Mouse (Mus musculus) spleen, adult 2 months (tissue): ENCODE results near the gene Prrg4. TPM values are rescaled to one million over a fixed set of nuclear protein-coding genes. Genes with fewer than 3 reads are reported as not detected.
A peak's percentile ranks its signal among the peaks of the same experiment; 100 is the strongest.

Experiments used
- DNase-seq, 2 experiments: peaks; one replicate each; pipeline versions ENCODE4 v3.0.0 to v3.0.0-alpha.2; 2012 to 2021; ENCODE audit warnings: low spot score in 2 of 2, low read depth in 1 of 2
- H3K27ac ChIP-seq: fragments of 200-500 bp; 2 replicates; pipeline ENCODE4 v1.5.1; 2012; ENCODE audit warnings: low read length, inconsistent platforms; ENCODE audit not compliant: insufficient read depth
- H3K27me3 ChIP-seq: fragments of 200-500 bp; 2 replicates; pipeline ENCODE4 v1.6.1; 2012; ENCODE audit warnings: mild to moderate bottlenecking, moderate library complexity, low read length, inconsistent platforms; ENCODE audit not compliant: control insufficient read depth, insufficient read depth
- H3K36me3 ChIP-seq: fragments of 200-500 bp; 2 replicates; pipeline ENCODE4 v1.6.1; 2012; ENCODE audit warnings: mild to moderate bottlenecking, low read length, inconsistent platforms; ENCODE audit not compliant: control insufficient read depth, insufficient read depth
- H3K4me1 ChIP-seq: fragments of 200-500 bp; 2 replicates; pipeline ENCODE4 v1.6.1; 2011; ENCODE audit warnings: inconsistent platforms; ENCODE audit not compliant: control insufficient read depth, insufficient read depth, insufficient read length
- H3K4me3 ChIP-seq: fragments of 200-500 bp; 2 replicates; pipeline ENCODE4 v1.5.1; 2011; ENCODE audit warnings: mild to moderate bottlenecking, inconsistent platforms; ENCODE audit not compliant: insufficient read depth, insufficient read length; ENCODE audit errors: extremely low read depth
- CTCF ChIP-seq: fragments of 200-500 bp; IDR thresholded peaks from 2 replicates; pipeline ENCODE4 v1.5.1; 2011; ENCODE audit warnings: mild to moderate bottlenecking, inconsistent platforms; ENCODE audit not compliant: insufficient read depth, insufficient read length, insufficient replicate concordance; ENCODE audit errors: extremely low read depth
- POLR2A ChIP-seq: fragments of 200-500 bp; IDR thresholded peaks from 2 replicates; pipeline ENCODE4 v1.6.1; 2011; ENCODE audit warnings: low read depth, low read length, inconsistent platforms
- WGBS: fragments of 180-500 bp; shearing (Covaris S2); methylation state at CpG from one replicate; pipeline ENCODE4 v1.1.7; 2018; 5-methylcytosine and 5-hydroxymethylcytosine counted together
- polyA plus RNA-seq: library from polyadenylated mRNA; depleted of rRNA; stranded (reverse); fragments of >200 nt; gene quantifications from 2 replicates; pipeline ENCODE4 v1.2.3, GENCODE M21; 2012; rRNA removed

Prrg4 gene
- polyA plus RNA-seq, 1 experiment = 0.14 TPM

GRCm38 (mm10) chr2:104816866-104817439, 32.7 kb downstream of the Prrg4 start:
- Histone ChIP-seq H3K4me1 (no peaks in the 10 kb centered on the region; the same call in 1 of the 2 replicates), H3K36me3 (no peaks in the 10 kb centered on the region), H3K4me3 (peak overlapping the region; percentile 72), H3K27ac (peak overlapping the region; percentile 61; the same call in 1 of the 2 replicates), H3K27me3 (no peaks in the 10 kb centered on the region)
- DNase-seq = peak; percentile 49 to 78
- TF ChIP-seq CTCF (peak; percentile 64; the same call in 1 of the 2 replicates), POLR2A (no peak)
- WGBS = under 1% methylated on average over 31 of the region's 51 CpGs

- TF ChIP-seq CTCF (no peak), POLR2A (no peak)
- H3K27me3 ChIP-seq = no peaks in the 10 kb centered on the region
- DNase-seq = no peak
- peak within 1 kb of the TSS; percentile 63 for H3K27ac ChIP-seq
- no peaks in the 10 kb centered on the region for H3K36me3 ChIP-seq
- WGBS = 0% methylated on average over 35 of the region's 50 CpGs
- peak within 1 kb of the TSS; percentile 72 for H3K4me3 ChIP-seq
- no peaks in the 10 kb centered on the region; the same call in 1 of the 2 replicates for H3K4me1 ChIP-seq
Measured at GRCm38 (mm10) chr2:104816371-104816827, 33.3 kb downstream of the Prrg4 start, which contains the start of gene Qser1. TSS of gene Qser1 (minus strand) at chr2:104816760.

- TF ChIP-seq CTCF (no peak), POLR2A (no peak)
- H3K4me1 ChIP-seq = no peaks in the 10 kb centered on the region; the same call in 1 of the 2 replicates
- H3K27ac ChIP-seq = peak overlapping the region; percentile 63
- H3K27me3 ChIP-seq = no peaks in the 10 kb centered on the region
- WGBS = 1% methylated on average over 33 of the region's 33 CpGs
- H3K36me3 ChIP-seq = no peaks in the 10 kb centered on the region
- DNase-seq = peak; percentile 18
- peak overlapping the region; percentile 72 for H3K4me3 ChIP-seq
Measured at GRCm38 (mm10) chr2:104815561-104816370, 33.9 kb downstream of the Prrg4 start.

- Histone ChIP-seq H3K4me3 (no peak overlapping the region), H3K27me3 (no peaks in the 10 kb centered on the region), H3K27ac (no peak overlapping the region), H3K36me3 (no peaks in the 10 kb centered on the region), H3K4me1 (no peaks in the 10 kb centered on the region; the same call in 1 of the 2 replicates)
- WGBS = 71% methylated on average over 5 of the region's 5 CpGs
- no peak for DNase-seq
- TF ChIP-seq CTCF (no peak), POLR2A (no peak)
Measured at GRCm38 (mm10) chr2:104814181-104814951, 35.3 kb downstream of the Prrg4 start.

DNA sequence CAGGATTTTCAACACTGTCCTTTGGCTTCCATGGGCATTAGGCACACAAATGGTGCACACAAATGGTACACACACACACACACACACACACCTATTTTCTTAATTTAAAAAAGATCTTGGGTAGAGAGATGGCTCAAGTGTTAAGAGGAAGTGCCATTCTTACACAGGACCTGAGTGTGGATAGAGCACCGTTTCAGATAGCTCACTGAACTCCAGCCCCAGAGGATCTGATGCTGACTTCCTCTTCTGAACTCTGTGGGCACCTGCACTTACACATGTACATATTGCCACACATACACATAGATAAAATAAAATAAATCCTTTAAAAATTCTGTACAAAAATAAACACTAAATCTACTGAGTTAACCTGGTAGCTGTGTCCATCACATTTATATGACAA, 44.2 kb downstream of the Prrg4 start:
- H3K36me3 ChIP-seq = no peaks in the 10 kb centered on the region
- H3K27ac ChIP-seq = no peak overlapping the region
- TF ChIP-seq CTCF = no peak
- TF ChIP-seq POLR2A = no peak
- DNase-seq = no peak
- no peaks in the 10 kb centered on the region for H3K27me3 ChIP-seq
- no peaks in the 10 kb centered on the region for H3K4me1 ChIP-seq
- no peak overlapping the region for H3K4me3 ChIP-seq
- 2% methylated on average over 1 of the region's 1 CpGs for WGBS

Other genes with a start within 250 kb of the Prrg4 start
- 2.1 and 3.3 TPM in 2 replicates for gene Tcp11l1, start 137.7 kb downstream of the Prrg4 start, polyA plus RNA-seq
- not detected in 2 replicates for gene Pin1rt1, start 133.5 kb downstream of the Prrg4 start, polyA plus RNA-seq
- gene Depdc7, start 107.0 kb downstream of the Prrg4 start, polyA plus RNA-seq = 0.99 and 1.2 TPM in 2 replicates
- 1.6 and 1.7 TPM in 2 replicates for gene Qser1, start 33.1 kb downstream of the Prrg4 start, polyA plus RNA-seq
- gene Ccdc73, start 17.9 kb upstream of the Prrg4 start, polyA plus RNA-seq = 0.66 and 1.1 TPM in 2 replicates
- 14.9 and 17.2 TPM in 2 replicates for gene Eif3m, start 167.2 kb upstream of the Prrg4 start, polyA plus RNA-seq
- not detected in 2 replicates for gene Gm11060, start 242.1 kb upstream of the Prrg4 start, polyA plus RNA-seq